Mouse (Mus musculus) lung, postnatal 0 days (tissue): Measurements from ENCODE around the gene Iqgap1.
"Not testable (repeated sequence)": the region's sequence is repeated elsewhere in the genome, so short reads cannot be mapped to it uniquely, and the experiment has no call there.

ENCODE experiments used
- CTCF ChIP-seq: IDR thresholded peaks from 2 replicates; pipeline ENCODE4 v1.5.1; 2016; ENCODE audit warnings: antibody characterized with exemption, mild to moderate bottlenecking
- EP300 ChIP-seq: IDR thresholded peaks from 2 replicates; pipeline ENCODE4 v1.6.1; 2016; ENCODE audit warnings: antibody characterized with exemption, mild to moderate bottlenecking, control low read depth

- not testable (repeated sequence) for TF ChIP-seq EP300, CTCF
Measured at GRCm38 (mm10) chr7:80832996-80833650, 7.3 kb upstream of the Iqgap1 start.
